Mouse (Mus musculus) c-Kit-positive CD71-positive TER-119-negative erythroid progenitor cells, embryonic 14.5 days (primary cell): ENCODE data around the gene C8g.

Source experiments
- DNase-seq: peaks from one replicate; pipeline ENCODE4 v3.0.0-alpha.2; 2013; ENCODE audit warnings: low read depth

The C8g gene

DNA sequence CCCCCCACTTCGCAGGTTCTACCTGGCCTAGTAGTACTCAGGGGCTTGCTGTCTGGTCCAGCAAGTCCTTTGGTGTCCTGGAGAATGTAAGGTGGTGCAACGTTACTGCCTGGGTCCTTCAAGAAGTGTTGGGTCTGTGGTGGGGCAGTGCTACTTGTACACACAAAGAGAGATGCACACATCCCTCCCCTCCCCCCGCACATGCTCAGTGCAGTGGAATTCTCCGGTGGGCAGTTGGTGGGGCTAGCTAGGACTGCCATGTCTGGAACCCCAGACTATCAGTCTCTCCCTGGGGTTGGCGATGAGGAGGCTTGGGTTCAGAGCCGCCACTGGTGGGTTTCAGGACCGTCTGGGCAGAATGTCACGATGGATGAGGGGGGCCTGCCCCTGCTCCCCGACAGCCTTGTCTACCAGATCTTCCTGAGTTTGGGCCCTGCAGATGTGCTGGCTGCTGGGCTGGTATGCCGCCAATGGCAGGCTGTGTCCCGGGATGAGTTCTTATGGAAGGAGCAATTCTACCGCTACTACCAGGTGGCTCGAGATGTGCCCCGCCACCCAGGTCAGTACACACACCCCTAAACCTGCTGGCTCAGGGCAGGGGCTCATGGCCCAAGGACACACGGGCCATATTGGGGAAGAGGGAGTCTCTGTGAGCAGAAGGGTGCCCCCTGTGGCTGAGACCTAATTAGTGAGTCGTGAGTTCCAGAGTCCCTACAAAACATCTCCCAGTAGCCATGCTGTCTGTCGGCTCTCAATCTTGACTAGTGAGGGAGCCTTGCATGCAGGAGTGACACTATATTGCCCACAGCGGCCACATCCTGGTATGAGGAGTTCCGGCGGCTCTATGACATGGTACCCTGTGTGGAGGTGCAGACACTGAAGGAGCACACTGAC is at the start of gene C8g:
Gene C8g, minus strand, starts transcription at position 127 of the 894 bp plus-strand sequence.
- DNase-seq: no peak

DNA sequence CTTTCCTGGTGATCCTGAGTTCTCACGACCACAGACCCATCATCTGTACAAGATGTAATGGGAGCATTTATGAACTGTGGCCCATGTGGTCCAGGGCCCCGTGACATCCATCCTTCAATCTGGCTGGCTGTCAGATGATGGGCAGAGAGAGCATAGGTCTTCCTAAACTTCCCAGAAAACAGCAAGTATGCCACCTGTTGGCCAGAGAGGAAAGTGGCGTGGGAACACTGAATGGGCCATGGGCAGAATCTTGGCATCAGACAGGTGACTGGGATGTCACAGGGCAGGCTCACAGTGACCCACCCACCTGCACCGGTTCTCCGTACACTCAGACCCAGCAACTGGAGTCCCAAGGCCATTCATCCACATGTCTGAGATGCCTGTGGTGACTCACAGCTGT is 49.7 kb upstream of the C8g start:
- no peak for DNase-seq

DNA sequence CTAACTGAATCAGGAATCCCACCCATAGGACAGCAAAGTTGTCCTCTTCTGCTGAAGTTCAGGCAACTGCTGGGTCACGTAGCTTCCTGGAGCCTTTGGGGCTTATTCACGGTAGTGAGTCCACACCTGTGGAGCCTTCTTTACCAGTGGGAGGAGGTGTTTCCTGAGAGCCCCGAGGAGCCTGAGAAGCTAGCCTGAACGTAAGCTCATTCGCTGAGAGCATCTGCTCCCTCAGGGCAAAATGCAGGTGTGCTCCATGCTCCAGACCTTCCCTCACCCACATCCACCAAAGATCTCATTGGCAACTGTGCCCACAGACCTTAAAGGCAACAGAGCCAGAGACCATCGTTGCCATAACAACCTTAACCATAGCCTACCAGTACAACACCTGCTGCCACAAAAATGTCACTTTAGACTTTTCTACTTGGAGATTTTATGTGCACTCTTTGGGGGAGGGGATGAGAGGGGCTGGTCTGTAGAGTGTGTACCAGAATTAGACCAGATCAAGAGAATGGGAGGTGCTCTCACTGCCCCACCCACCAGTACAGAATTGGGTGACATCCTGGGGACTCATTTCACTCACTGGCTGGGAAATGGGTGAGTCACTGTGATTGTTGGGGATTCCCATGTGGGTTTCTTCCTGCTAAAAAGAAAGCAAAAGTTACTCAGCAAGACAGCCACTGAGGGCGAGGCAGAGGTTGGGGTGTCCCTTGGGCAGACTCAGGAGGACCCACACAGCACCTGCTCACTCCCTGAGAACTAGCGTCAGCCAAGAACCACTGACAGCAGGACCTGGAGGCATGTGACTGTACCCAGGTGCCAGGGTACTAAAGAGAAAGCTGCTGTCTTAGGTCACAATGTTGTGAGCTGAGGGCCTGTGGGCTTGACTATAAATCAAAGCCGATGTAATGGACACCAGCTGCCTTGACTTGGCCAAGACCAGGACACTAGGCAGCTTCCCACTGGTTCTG is 47.8 kb upstream of the C8g start:
- no peak for DNase-seq

DNA sequence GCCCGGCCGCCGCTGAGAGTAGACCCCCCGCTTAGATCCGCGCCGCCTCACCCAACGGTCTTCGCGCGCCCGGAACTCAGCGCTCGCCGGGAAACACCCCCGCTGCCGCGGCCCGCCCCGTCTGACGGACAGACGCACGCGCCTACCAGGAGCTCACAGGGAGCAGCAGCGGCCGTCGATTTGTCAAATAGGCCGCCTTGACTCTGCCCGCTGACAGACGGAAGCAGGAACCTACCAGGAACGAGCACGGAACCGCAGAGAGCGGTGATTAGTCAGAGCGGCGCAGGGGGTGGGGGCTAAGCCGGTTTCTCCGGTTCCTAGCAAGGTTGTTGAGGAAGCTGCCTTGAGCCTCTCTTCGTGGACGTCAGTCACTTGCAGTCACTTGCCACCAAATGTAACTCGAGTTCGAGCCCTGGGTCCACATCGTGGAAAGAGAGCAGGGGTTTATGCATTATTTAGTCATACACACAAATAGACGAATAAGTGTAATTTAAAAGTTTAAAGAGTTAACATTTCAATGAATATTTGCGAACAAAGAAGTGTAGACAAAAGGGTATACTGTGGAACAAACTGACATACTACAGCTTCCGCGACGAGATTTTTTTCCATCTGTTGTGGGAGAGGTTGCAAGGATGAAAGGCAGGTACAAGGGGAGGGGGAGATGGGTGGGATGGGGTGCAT is 45.4 kb upstream of the C8g start, which contains the start of gene Traf2:
Gene Traf2, minus strand, starts transcription at position 130 of the 681 bp plus-strand sequence.
- peak; percentile 99 for DNase-seq

DNA sequence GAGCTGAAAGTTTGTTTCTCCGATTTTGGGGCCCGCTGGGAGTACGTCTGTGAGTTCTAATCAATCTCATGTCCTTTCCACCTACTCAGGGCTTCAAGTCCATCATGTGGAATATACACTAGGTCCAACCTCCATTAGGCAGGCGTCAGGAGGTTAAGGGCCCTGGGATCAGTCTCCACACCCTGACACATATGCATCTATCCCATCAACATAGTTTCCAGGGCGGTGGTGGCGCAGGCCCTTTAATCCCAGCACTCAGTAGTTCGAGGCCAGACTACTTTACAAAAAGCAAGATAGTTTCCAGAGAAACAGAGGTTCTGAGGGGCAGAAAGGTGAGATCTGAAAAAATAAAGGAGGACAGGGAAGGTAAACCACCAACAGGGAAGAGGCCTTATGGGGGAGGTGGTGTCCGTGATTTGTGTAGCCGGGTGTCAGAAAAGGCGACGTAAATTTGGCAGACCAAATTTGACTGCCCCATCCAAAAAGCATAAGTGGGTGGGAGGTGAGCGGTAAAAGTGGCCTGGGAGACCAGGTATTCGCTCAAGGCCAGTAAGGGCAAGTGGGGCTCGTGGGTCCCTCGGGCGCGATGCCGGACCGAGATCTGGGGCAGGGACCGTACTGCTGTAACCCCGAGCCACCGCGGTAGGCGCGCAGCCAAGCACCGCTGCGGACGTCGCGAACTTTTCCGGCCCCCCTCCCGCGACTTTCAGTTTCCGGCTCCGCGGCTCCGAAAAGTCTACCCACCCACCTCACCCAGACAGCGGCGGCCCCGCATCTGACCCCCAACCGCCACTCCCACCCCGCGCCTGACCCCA is 44.7 kb upstream of the C8g start:
- peak; percentile 39 for DNase-seq

DNA sequence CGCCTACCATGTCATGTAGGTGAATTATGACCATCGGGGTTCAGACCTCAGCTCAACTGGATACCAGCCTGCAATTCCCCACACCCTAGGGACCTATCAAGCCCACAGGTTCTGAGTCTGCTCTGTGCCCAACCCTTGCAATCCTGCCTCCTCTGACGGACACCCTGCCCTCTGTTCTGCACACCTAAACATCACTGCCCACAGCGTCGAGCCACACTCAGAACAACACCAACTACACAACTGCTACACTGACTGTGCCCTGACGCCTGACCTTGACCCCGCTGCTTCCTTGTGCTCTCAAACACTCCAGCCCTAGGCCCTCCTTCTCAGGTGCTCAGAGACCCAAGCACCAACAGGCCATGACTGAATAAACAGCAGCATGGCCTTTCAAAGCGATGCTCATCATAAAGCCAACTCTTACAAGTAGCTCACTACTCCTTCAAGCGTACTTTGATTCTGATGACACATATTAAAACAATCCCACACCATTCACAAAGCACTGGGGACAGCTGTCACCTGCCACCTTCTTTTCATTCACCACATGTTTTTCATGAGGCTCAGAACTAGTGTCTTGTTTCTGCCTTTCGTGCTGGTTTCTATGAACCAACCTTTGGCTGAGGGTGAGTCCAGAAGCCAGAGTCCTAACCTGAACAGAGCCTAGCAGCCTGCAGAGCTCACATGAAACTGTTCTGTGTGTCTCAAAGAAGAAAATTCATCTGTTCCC is 40.3 kb upstream of the C8g start:
- DNase-seq: no peak

DNA sequence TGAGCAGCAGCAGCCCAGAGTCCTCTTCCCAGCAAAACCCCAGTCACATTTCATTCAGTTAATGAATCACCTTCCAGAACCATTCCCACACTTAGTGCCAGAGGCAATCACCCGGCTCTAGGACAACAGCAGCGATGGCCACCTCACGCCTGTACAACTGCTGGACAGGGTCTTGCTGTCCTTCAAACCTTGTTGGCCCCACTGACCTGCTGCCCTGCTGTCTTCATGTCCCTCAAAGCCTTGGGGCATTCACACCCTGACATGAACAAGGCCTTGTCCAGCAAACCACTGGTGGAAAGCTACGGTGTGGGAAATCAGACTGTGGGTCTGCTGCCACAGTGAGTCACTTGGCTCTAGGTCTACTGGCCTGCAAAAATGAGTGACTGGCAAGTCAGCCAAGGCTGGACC is 39.0 kb upstream of the C8g start:
- DNase-seq: no peak

DNA sequence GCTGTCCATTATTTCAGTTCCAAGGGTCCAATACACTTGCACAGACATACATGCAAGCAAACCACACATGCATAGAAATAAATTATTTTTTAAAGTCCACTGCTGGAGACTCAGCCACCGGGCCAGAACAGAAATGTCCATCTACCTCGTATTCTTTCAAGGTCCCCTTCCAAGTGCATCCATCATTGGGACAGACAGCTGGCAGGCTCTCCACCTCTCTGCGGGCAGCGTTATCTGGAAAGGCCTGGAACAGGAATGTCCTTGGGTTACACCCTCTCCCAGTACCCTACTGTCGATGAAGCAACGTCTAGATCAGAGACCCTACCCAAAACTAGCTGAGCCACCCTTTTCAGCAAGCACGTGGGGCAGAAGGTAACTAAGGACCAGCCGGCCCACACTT is 35.0 kb upstream of the C8g start:
- no peak for DNase-seq

DNA sequence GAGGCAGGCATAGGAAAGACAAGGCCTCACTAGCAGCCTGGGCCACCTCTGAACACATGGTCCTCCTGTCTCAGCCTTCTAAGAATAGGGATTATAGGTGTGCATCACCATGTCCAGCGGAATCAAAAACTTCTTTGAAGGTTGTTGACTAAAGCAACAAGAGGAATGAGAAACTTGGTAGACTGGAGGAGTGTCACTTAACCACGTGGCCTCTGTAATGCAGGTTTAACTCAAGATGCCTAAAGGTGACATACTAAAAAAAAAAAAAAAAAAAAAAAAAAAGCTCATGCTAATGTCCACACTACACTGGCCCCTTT is 33.3 kb upstream of the C8g start:
- DNase-seq: no peak

DNA sequence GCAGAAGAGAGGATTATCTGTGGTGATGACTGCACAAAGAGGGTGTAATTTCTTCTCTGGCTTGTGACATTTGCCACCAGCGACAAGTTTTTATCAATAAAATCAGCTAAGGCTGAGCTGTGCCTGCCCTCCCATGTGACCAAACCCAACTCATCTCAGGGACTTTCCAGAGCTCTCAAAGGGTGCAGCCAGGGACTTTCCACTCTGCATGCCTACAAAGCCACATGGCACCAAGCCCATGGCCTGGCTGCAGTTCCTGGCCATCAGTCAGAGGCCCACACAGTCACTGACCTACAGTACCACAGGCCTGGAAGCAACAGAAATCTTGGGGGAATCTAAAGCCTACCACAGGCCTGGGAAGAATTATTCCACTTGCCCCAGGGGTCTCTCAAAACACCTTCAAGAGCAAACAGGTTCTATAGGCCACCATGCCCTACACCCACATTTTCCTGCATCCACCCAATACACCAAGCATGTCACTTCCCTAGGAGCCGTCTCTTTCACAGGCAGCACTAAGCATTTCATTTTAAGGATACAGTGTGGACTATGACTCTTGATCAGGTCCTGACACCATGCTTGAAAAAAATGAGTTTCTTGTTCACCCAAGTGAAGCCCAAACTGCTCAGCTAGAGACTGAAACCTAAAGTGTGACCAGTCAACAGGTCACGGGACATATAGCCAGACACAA is 32.8 kb upstream of the C8g start:
- peak; percentile 61 for DNase-seq

DNA sequence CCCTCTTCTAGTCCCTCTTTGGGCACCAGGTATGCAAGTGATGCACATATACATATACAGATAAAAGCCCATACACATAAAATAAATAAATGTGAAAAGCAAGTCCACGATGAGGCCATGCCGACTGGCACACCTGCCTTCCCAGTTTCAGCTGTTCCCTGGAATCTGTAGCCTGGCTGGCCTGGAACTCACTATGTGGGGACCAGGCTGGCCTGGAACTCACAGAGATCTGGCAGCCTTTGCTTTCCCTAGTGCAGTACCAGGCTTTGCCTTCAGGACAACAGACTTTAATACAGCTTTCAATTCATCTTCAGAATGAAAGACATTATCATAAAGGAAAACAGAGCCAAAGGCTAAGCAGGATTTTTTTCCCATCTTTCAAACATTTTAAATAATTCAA is 32.2 kb upstream of the C8g start:
- no peak for DNase-seq

DNA sequence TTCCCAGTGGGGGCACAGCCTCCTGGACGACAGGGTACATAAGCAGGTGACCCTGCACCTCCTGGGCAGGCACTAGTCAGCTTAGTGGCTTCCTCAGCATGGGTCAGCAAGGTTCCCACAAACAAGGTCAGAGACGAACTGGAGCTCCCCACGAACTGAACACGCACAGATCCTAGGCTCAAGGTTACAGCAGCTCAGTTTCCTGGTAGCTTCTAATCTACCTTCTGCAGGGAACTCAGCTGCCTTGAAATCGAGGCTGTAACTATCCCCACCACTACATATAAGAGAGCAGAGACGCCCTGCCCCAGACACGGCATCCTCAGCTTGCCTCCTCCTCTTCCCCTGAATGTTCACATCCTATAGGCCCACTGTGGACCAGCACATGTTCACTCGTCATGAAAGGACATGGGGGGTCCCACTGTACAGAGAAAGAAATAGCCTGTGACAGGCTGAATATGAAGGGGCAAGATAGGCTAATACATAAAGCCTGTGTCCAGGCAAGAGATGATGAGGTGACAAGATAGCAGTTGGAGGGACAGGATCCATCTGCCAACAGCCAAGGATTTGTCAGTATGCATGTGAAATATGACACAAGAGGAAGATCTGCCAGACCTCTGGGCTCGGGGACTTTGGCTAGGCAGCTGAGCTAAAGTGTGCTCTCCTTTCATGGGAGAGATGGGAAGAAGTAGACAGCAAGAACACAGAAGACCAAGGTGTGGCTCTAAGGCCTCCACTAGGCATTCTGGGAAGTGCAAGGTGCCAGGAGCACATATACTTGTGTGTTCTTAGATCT is 25.2 kb upstream of the C8g start:
- DNase-seq: no peak

DNA sequence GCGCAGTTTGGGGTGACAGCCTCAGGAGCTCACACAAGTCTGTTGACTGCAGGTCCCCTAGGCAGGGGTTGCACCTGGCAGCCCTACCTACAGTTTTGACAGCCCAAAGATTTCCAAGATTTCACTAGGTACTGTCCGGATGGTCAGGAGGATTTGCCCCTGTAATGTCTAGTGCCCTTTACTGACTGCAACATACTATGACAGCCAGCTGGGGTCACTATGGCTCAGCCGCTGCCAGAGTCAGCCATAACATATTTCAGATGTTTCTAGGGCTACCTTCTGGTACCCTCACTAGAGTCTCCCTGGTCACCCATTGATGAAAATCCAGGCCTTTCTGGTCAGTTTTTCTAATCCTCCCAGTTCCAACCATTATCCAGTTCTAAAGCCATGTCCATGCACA is 8.4 kb upstream of the C8g start:
- no peak for DNase-seq

DNA sequence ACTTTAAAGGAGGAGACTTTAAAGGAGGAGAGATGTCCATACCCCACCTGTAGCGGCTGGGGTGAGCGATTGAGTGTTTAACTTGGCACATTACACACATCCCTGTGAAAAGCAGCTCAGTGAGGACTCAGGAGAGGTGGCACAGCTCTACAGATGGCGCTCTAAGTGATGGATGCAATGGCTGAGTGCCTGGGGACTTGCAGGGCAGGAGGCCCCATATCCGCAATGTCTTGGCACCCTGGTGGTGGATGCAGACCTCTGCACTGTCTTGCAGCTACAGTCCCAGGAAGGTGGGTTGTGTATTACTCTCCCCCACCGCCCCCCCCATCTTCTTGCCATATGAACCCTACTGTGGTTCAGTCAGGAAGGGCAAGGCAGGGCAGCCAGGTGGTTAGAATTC is 5.4 kb upstream of the C8g start:
- DNase-seq: no peak

DNA sequence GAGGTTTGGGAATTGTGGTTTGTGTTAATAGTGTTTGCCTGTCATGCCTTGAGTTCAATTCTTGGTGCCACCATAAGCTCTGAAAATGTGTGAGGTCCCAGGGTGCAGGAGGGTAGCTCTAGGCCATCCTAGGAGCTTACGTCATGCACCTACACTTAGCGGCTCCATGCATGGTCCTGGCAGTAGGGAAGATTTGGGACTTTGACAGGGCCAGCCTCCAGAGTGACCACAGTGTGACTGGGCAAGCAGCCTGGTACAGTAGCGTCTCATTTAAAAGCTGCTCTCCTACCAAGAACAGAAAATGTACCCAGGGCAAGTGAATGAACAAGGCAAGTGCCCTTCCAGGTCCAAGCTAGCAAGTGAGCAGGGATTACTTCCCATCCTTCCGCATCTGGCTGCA is 4.3 kb upstream of the C8g start:
- DNase-seq: no peak

DNA sequence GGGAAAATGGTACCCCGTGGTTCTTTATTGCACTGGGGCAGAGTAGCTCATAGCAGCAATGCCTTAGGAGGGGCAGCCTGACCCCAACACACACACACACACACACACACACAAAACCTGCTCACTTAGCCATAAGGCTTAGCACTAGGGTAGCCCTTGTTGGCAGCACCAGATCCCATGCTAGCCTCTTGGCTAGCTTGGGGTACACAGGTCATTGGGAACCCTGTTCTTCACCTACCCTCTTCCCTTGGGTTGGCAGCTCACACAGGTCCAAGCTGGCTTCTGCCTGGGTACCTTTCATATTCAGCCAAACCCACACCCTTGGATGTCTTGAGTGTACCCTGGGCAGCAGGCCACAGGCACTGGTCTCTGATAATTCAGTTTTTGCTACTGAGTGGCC is 3.5 kb upstream of the C8g start:
- no peak for DNase-seq

DNA sequence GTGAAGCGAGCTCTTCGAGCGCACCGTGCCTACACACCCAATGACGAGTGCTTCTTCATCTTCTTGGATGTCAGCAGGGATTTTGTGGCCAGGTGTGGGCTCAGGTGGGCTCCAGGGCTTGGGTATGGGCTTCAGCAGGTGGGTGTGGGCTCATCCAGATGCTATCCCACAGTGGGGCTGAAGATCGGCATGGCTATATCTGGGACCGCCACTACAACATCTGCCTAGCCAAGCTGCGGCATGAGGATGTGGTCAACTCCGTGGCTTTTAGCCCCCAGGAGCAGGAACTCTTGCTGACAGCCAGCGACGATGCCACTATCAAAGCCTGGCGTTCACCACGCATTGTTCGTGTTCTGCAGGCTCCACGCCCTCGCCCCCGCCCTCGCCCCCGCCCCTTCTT is 3.0 kb upstream of the C8g start:
- DNase-seq: no peak

DNA sequence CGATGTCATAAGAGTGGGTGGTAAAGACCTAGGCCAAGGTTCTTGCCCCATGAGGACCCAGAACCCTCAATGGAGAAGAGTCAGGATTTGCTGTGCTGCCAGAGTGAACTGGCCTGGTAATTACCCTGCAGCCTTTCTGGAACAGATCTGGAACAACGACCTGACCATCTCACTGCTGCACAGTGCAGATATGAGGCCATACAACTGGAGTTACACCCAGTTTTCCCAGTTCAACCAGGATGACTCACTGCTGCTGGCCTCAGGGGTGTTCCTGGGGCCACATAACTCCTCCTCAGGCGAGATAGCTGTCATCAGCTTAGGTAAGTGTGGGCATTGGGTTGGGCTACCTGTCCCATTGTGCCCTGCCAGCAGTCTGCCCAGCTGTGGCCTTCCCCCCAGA is 1.2 kb upstream of the C8g start:
- peak; percentile 82 for DNase-seq

DNA sequence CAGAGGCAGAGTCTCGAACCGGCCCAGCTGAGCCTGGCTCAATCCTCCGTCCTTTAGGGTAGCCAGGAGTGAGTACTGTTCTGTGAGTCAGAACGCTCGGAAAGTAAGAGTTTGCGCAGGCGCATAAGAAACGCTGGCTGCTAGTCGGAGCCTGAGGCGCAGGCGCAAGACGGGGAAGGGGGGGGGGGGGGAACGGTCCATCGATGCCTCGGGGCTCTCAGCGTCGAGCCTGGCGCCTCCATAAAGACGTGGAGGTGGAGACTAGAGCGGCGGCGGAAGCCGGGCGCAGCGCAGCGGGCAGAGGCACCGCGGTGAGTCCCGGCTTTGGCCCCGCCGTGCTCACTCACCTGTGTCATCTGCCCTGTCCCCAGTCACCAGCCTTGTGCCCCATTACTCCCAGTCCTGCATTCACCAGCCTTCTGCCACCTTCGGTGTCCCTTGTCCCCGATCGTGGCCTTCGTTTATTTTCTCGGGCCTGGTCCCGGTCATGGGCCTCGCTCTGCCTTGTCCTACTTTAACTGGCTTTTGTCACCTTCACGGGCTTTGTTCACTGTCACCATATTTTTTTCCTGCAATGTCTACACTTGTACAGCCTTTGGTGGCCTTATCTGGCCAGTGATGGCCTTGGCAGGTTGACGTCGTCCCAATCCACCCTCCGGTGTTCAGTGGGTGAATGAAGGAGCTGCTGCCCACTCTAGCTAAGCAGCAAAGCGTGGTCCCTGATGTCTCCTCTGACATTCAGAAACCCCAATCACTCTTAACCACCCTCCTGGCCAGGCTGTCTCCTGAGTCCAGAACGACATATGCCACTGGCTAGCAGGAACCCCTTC is 728 bp downstream of the C8g start, which contains the start of gene Fbxw5:
Gene Fbxw5, plus strand, starts transcription at position 175 of the 830 bp plus-strand sequence.
- peak; percentile 89 for DNase-seq
